Mouse (Mus musculus) C3H10T1/2 (cell line): ENCODE results near the gene Dgkz. TPM values are rescaled to one million over a fixed set of nuclear protein-coding genes. Genes with fewer than 3 reads are reported as not detected.

ENCODE experiments used
- polyA plus RNA-seq, 2 experiments: library from polyadenylated mRNA; unstranded; fragments of >200 nt; fragmentation: generic; extraction: Trizol; gene quantifications; one replicate each; pipeline ENCODE4 v1.2.1; 2012; ENCODE audit warnings: missing spikeins in 2 of 2

The Dgkz gene
- 10 to 100 TPM; 27.8 to 49.6 TPM for polyA plus RNA-seq

DNA sequence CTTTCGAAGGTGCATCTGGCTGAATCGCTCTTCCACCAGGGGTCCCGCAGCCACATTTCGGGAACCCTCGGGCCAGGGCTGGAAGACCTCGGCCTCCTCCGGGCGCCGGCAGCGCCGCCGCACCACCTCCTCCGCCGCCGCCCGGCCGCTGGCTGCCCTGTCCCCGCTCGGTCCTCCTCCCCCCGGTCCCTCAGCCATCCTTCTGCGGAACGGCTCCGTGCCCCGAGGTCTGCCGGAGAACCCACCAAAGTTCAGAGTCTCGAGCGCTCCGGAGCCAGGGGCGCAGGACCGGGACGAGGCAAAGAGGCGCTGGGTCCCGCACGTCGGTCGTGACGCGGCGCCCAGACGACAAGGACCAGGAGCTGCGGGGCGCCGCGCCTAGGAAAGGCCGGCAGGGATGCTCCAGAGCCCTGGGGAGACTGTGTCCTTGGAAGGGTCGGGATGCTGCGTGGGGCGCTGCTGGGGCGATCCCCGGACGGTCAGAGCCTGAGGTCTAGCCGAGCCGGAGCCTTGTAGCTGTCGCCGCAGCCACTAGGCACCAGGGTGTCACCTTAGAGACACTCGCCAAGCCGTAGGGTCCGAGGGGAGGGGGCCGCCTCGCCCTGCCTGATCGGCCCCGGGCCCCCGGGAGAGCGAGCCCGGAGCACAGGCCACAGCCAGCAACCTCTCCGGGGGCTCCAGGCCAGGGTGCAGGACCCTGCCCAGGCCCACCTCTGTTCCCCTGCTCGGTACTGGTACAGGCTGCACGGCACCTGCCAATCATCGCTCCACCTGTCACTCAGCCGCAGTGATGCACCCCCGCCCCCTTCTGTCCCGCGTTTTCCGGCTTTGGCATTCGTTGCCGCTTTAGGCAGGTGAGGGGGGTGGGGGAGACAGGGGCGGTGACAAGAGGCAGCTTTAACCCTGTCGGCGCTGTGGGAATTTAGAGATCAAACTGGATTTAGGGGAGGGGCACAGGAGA is at the start of gene Dgkz:
Gene Dgkz (minus strand): TSS at position 284 of the 961 bp plus-strand sequence.

DNA sequence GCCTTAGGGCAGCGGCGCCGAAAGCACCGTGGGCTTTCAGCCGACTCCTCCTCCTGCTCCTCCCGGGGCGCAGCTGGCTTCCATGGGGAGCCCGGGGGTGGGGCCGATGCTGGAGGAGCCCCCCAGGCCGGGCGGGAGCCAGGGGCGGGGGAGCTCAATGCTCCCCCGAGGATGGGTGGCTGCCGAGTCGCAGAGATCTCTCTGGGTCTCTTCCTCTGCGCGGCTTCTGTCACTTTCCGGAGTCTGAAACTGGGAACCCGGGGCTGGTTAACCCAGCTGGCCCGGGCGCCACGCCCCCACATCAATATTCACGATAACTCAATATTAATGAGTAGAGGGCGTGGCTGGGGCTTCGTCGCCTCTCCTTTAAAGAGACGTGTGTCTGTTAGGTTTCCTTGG is 48.6 kb upstream of the Dgkz start, which contains the start of gene Creb3l1:
Gene Creb3l1 (minus strand): TSS at position 229 of the 399 bp plus-strand sequence.

GRCm38 (mm10) chr2:91945483-91945882 is 30.2 kb downstream of the Dgkz start, which contains the start of gene Gm9821:
TSS of gene Gm9821 (plus strand) at chr2:91945703.

GRCm38 (mm10) chr2:91932160-91932711 is 43.4 kb downstream of the Dgkz start, which contains the start of gene Mdk:
TSS of gene Mdk (minus strand) at chr2:91932297.

GRCm38 (mm10) chr2:91926949-91927348 is 48.7 kb downstream of the Dgkz start, which contains the start of gene Chrm4:
TSS of gene Chrm4 (plus strand) at chr2:91927249.

Other genes with a start within 250 kb of the Dgkz start
- 10 to 100 TPM in 1 of 2 experiments, 1 to 10 TPM in 1; 7.6 to 19.0 TPM for gene Ambra1, start 245.7 kb downstream of the Dgkz start, polyA plus RNA-seq
- gene Chrm4, start 48.6 kb downstream of the Dgkz start, polyA plus RNA-seq: under 1 TPM in 1 of 2 experiments, not detected in 1; 0.15 TPM
- under 1 TPM; 0.14 to 0.31 TPM for gene Mdk, start 43.6 kb downstream of the Dgkz start, polyA plus RNA-seq
- gene Gm9821, start 30.2 kb downstream of the Dgkz start, polyA plus RNA-seq: under 1 TPM; 0.07 to 0.34 TPM
- 10 to 100 TPM; 12.6 to 33.3 TPM for gene Creb3l1, start 48.6 kb upstream of the Dgkz start, polyA plus RNA-seq
- 10 to 100 TPM in 1 of 2 experiments, 1 to 10 TPM in 1; 1.3 to 19.3 TPM for gene Phf21a, start 117.3 kb upstream of the Dgkz start, polyA plus RNA-seq